Mouse (Mus musculus) monocyte, adult 5-6 weeks (primary cell): ENCODE data around the gene Serpind1. TPM values are rescaled to one million over a fixed set of nuclear protein-coding genes. Genes with fewer than 3 reads are reported as not detected.

Experiments used
- ATAC-seq: fragments of 153-309, 156-312 bp; replicated peaks from 2 replicates; pipeline ENCODE4 v1.8.0; 2017; ENCODE audit warnings: mild to moderate bottlenecking; ENCODE audit not compliant: low TSS enrichment, insufficient number of reproducible peaks, severe bottlenecking, poor library complexity, low FRiP score
- total RNA-seq: library from RNA; stranded (forward); fragments of 200-1000, 200-491, 200-594 nt; gene quantifications from 3 replicates; pipeline ENCODE4 v1.2.3, GENCODE M21; 2017

The Serpind1 gene
- total RNA-seq, result 0.19 TPM in 1 of 3 replicates, not detected in the others

DNA sequence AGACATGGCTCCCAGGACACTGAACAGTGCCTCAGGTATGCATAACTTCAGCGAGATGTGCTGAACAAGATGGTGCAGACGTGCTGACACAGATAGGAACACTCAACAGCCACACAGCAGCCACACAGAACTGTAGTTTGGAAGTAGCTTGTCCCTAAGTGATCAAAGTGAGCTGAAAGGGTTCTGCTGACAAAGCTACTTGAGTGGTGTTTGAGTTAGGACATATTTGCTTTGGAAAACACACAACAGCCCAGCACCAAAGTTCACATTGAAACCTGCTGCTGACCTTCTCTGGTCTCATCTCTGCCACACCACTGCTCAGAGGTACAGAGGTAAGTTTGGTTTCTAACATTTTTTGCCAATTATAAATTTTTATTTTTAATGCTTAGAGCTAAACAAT is at the start of gene Serpind1:
Gene Serpind1, plus strand, starts transcription at position 256 of the 400 bp plus-strand sequence.
- no peak for ATAC-seq

DNA sequence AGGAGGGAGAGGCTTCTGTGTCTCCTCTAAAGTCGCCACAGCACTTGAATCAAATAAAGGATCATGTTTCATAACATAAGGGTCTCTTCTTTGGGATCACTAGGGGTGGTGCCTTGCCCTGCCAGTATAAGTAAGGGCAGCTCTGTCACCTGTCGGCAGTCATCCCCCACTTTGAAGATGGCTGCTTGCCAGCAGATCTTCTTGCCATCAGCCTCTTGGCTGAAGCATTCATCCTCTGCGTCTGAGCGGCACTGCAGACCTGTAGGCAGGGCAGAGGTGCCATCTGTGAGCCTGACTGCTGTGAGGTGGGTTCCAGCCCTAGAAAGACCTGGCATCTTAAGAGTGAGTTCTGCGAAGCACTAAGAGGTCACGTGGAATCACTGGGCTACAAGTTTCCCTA is 48.0 kb upstream of the Serpind1 start:
- ATAC-seq, result no peak

DNA sequence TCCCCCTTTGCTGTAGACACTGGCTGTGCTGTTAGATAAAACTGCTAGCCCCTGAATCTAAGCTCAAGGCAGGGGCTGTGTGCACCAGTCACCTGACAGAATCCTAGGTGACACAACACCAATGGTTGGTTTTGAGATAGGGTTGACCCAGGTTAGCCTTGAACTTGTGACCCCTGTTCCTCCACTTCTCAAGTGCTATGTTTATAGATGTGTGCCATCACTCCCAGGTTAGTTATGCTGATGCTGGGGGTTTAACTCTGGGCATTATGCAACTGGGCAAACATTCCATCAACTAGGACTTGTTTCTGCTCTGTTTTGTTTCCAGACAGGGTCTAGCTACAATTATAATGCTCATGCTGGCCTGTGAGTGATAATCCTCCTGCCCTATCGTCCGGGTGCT is 44.1 kb upstream of the Serpind1 start:
- no peak for ATAC-seq

DNA sequence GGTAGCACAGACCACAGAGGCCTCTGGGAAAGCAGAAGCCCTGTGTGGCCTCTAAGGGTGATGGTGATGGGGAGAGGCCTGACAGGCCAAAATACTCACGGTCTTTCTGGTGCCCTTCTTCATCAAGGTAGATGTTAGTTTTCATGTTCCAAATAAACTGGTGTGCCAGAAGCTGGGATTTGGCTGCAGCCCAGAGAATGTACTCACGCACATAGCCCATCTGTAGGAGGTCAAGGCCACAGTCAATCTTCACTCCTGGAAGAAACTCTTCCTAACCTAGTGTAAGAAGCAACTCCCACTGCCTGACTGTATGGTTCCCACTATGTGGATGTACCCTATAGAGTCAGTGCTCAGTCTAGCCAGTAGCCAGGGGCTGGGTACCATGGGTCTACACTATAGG is 40.2 kb upstream of the Serpind1 start:
- no peak for ATAC-seq

DNA sequence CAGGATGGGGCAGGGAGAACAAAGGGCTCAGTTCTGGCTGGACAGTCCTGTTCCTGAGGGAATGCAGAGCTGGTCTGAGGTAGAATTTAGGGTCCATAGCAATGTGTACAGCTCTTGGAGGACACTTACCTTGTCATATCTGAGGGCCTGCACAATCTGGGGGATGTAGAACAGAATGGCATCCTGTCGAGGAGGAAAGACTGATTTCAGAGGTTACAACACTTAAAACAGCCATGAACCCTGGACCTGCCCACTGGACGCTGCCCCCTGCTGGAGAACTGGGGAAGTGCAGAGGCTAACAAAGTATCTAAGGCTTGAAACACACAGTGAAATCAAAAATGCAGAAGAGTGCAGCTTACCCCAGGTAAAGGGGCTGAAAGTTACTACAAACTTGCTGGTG is 38.4 kb upstream of the Serpind1 start:
- ATAC-seq, result peak; percentile 73

DNA sequence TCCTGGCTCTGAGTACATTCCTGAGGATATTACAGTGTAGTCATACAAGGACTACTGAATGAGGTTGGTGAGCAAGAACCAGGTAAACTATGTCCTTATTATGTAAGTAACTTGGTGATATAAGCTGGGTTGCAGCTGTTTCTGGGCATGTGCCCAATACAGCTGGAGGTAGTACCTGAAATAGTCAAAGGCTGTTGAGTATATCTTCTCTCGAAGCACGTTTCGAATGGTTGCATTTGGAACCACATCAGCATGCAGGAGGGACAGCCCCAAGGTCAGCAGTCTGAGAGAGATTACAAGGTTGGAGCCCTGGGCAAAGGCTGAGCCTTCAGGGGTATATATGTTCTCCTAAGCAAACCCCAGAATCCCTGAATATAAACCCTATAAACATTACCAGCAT is 30.4 kb upstream of the Serpind1 start:
- no peak for ATAC-seq

DNA sequence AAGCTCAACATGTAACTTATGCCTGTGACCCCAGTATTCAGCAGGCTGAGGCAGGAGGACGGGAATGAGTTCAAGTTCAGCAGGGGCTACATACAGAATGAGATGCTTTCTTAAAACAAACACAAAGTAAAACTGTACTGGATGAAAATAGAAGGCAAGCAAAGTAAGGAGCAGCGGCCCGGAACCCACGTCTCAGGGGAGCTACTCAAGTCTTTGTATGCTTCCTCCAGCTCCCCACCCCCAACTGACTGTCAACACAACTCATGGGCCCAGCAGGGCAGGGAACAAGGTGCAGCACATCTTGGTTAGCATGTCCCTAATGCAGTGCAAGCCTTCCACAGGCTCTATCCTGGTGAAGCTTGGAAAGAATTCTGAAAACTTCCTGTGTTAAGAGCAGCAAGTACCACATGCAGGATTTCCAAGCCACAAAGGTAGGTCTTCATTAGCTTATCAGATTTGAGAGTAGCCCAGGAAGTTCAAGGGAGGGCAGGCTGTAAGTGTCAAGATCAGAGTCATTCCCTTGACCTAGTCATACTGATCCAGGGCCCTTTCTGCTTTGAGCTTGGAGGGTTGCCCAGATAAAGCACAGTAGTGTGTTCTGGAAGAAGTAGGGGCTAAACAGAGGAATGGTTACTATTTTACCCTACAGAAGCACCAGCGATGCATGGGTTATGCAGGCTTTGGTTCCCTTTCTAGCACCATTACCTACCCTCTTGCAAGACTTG is 27.5 kb upstream of the Serpind1 start:
- ATAC-seq, result no peak

DNA sequence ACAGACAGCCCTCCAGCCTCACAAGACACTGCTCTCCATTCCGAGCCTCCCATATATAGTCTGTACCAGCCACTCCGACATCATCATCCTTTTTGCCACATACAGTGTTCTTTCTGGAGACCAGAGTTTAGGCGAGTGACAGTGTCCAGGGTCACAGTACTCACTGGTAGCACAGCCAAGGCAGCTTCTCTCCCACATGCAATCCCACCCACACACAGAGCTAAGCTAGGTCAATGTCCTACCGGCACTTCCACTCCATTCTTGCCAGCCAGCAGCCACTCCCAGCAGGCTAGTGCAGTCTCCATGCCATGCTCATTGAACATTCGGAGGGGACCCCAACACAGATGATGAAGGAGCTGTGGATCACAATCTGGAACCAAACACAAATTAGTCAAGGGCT is 23.7 kb upstream of the Serpind1 start:
- ATAC-seq, result no peak

DNA sequence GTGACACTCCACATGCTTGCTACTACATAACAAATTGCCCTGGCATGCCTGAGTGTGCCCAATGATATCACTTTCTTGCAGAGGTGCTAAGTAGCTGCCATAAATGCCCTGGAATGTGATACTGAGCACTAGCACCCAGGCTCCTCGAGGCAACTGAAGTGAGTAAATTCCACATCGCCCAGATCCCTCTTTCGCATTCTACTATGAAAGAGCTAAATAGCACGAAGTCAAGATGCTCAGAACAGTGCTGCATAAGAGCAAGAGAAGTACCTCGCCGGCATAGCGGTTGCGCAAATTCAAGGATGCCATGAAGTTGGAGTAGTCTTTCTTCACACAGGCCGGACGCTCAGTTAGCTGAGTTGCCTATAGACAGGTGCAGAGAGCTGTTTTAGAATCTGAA is 22.1 kb upstream of the Serpind1 start:
- ATAC-seq, result no peak

DNA sequence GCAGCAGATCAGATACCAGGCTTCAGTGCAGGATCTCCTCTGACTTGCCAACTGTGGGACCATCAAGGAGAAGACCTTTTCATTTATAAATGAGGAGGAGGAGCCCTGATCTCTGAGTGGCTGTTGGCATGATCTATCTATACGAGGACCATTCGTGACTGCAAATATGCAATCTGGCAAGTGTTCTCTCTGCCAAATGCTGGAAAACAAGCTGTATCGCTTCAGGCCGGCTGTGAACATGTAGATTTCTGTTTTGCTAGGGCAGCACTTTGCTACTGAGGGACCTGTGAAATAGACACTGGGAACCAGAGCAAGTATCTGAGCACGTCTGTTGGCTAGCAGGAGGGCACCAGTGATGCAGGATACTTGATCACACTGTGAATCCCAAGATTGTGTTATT is 18.6 kb upstream of the Serpind1 start:
- no peak for ATAC-seq

DNA sequence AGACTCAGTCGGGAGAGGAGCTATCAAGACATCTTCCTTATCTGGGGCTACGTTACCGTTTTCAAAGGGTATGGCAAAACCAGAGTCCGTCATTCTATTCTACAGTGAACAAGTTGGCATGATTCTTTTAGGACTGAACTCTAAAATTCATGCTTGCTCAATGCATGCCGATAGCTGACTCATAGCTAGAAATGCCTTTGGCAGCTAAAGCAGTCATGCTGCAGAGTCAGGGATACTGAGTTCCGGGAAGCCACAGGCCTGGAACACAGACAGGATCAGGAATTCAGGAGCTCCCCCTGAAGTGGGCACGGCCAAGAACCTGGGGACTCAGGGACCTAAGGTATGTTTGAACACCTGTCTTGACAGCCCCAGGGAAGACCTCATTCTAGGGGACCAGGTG is 14.6 kb upstream of the Serpind1 start:
- ATAC-seq, result no peak

DNA sequence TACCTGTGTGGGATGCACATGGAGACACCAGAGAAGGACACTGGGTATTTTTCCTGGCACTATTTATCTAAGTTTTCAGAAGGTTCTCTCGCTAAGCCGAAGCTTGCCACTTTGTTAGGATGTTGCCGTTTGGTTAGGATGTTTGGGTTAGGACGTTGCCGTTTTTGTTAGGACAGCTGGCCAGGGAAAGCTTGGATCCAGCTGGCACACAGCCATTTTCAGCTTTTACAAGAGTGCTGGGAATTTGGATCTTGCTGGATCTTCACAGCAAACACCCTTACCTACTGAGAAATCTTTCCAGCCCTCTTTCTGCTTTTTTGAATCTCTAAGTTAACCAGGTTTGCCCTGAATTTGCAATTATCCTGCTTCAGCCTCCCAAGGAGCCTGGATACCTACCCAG is 9.7 kb upstream of the Serpind1 start:
- no peak for ATAC-seq

DNA sequence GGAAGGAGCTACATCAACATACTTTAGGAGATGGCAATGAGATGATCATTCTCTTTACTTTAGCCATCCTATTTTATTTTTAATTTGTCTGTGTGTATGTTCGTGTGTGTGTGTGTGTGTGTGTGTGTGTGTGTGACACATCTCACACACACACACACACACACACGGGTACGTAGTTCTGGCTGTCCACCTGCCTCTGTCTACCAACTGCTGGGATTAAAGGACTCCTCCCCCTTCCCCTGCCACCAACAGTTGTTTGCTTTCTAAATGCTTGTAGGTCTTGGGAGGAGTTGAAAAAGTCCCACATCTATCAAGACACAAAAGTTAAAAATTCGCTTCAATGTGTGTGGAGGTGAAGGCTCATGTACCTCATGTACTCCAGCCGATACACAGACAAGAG is 6.4 kb upstream of the Serpind1 start:
- no peak for ATAC-seq

DNA sequence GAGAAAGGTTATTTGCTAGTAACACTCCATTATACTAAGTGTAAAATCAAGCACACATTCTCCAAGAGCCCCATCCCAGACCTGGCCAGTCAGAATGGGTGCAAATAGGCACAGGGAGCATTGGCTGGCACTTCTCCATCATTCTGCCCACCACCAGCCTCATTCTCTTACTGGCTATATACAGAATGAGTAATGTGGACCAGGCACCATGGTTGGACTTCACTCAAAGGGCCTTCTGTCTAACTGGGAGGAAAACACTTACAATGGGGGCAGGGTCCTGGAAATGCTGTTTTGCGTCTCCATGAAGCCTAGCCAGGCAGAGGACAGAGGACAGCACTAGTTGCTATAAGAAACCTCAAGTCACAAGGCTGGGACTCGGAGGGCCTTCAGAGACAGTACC is 5.1 kb upstream of the Serpind1 start:
- ATAC-seq, result no peak

DNA sequence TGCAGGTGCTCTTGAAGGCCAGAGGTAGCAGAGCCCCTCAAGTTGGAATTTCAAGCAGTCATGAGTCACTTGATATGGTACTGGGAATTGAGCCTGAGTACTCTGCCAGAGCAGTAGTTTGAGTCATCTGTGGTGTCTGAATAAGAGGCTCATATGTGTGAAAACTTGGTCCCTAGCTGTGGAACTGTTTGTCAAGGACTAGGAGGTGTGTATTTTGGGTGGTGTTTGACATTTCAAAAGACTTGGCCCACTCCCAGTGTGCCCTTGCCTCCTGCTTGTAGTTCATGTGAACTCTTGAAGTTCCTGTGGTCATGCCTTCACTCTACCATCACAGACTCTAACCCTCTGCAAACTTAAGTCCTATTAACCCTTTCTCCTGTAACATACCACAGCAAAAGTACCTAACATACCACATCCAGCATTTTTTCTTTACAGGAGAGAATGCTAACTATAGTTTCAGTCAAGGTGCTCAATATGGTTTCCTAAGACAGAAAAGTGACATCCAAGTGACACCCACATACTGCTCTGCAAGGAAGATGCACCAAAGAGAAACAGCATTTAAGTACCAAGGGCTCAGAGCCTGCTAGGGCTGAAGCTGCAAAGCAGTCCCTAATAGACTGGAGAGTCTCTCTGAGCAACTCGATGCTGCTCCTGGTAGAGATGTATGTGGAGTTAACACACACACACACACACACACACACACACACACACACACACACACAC is 1.2 kb upstream of the Serpind1 start:
- no peak for ATAC-seq

DNA sequence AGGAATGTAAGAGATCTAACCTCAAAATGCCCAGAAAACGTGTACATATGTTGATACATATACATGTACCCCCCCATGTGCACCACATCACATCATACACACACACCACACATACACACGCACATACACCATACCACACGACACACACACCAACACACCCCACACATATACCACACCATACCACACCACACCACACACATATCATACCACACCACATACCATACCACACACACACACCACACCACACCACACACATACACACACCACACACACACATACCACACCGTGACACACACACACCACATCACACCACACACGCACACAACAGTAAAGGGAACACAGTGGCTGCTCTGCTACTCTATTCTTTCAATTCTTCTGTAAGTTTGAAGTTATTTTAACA is 684 bp downstream of the Serpind1 start:
- ATAC-seq, result no peak

DNA sequence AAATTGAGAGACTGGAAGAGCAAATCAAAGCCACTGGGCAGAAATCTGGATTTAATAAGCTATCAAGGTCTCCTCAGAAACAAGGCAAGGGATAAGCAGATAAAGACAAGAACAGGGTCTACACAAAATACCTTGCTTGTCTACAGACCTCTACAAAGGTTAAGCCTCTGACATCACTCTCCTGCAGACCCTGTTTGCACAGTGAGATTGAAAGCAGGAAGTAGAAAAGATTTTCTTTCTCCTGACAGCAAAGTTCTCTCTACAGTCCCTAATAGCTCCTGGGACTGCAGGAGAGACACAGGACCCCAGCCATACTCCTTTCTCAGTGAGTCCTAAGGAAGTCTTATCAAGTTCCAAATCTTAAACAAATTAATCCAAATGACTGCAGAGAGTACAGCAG is 3.4 kb downstream of the Serpind1 start:
- no peak for ATAC-seq

DNA sequence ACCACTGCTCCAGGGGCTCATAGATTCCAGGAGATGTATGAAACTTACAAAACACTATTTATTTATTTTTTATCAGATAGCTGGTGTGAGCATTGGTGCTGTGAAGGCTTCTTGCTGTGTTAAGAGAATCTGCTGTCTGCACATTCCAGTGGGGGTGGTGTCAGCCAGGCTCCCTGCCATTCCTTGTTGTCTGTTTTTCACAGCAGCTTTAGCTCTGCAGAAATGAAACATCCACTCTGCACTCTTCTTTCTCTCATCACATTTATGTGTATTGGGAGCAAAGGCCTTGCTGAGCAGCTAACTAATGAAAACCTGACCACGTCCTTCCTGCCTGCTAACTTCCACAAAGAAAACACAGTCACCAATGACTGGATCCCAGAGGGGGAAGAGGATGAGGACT is 4.9 kb downstream of the Serpind1 start:
- ATAC-seq, result no peak

DNA sequence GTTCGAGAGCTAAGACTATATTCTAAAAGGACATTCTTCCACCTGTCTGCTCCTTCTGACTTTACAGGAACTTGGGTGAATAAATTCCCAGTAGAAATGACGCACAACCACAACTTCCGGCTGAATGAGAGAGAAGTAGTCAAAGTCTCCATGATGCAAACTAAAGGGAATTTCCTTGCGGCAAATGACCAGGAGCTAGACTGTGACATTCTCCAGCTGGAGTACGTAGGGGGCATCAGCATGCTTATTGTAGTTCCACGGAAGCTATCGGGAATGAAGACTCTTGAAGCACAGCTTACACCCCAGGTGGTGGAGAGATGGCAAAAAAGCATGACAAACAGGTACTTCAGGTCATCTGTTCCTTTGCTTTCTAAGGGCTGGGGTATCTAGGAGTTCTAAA is 8.5 kb downstream of the Serpind1 start:
- no peak for ATAC-seq

DNA sequence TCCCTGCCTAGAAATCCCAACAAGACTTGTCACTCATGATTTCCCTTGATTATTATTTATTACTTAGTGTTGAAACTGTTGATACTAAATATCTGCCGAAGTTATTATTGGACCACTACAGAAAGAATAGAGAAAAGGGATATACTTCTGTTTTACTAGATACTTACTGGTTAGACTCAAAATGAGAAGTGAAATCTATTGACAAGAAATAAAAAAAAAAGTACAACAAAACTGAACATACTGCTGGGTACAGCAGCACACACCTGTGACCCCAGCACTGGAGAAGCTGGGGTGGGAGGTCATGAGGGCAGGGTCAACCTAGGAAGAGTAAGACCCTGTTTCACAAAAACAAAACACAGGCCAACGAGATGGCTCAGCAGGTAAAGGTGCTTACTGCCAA is 9.5 kb downstream of the Serpind1 start:
- no peak for ATAC-seq
